ENCODE assay signal across 8 mouse cellular contexts in genomic region chrX:99522830-99523229, GRCm38 (mm10). TPM values are rescaled to one million over a fixed set of nuclear protein-coding genes. Genes with fewer than 3 reads are reported as not detected.
DNase-seq lines count a peak whose midpoint lies in the region; ATAC-seq and TF ChIP-seq lines count a peak whose summit lies in the region.

No protein-coding gene starts in this region.

- no peaks in the 10 kb centered on the region for H3K27me3 ChIP-seq in lung, embryonic 14.5 days (ENCODE audit: insufficient read depth, low read length)

- no peaks in the 10 kb centered on the region for H3K4me1 ChIP-seq in lung, embryonic 14.5 days (ENCODE audit: insufficient read depth)
- peaks cover 2% of the 10 kb centered on the region; the same call in 1 of the 2 replicates for H3K4me1 ChIP-seq in olfactory bulb, adult 2 months (ENCODE audit: control insufficient read depth, insufficient read depth, low read length)

- WGBS in lung, embryonic 14.5 days, result 17% methylated on average over 5 of the region's 5 CpGs
- WGBS in olfactory bulb, adult 2 months, result 29% methylated on average over 5 of the region's 5 CpGs

- H3K4me2 ChIP-seq in lung, embryonic 14.5 days, result no peak overlapping the region

- DNase-seq in 416B (ENCODE audit: low read depth), result peak; percentile 64
- DNase-seq in adrenal gland, adult (ENCODE audit: inconsistent age in 2 of 2, low spot score in 1 of 2), result peak; percentile 78 to 87
- peak; percentile 83 for DNase-seq in embryo, embryonic 11 days
- DNase-seq in kidney, postnatal 14 days, result peak; percentile 68
- peak; percentile 86 for DNase-seq in lung, embryonic 14.5 days
- DNase-seq in thymus, postnatal 0 days (ENCODE audit: low spot score), result peak; percentile 44

- no peak overlapping the region for H3K4me3 ChIP-seq in lung, embryonic 14.5 days (ENCODE audit: low read depth, low read length)
- H3K4me3 ChIP-seq in olfactory bulb, adult 2 months (ENCODE audit: insufficient read depth, low read depth, low read length), result no peak overlapping the region

- peak; percentile 81 for ATAC-seq in granulocyte monocyte progenitor cell, adult 5-6 weeks (replicated peaks; ENCODE audit: poor library complexity, severe bottlenecking)
- ATAC-seq in lung, embryonic 14.5 days (ENCODE audit: insufficient read depth), result peak; percentile 51; the same call in 1 of the 2 replicates

- no peak overlapping the region for H3K27ac ChIP-seq in lung, embryonic 14.5 days (ENCODE audit: low read depth)
- no peak overlapping the region for H3K27ac ChIP-seq in olfactory bulb, adult 2 months (ENCODE audit: insufficient read depth, low read depth, low read length)

- H3K9ac ChIP-seq in lung, embryonic 14.5 days, result no peak overlapping the region

- TF ChIP-seq POLR2A in olfactory bulb, adult 2 months (IDR thresholded peaks at IDR 0.05; ENCODE audit: insufficient read depth, low read depth, low read length), result no peak

- H3K36me3 ChIP-seq in lung, embryonic 14.5 days (ENCODE audit: insufficient read depth), result no peaks in the 10 kb centered on the region

- no peaks in the 10 kb centered on the region for H3K9me3 ChIP-seq in lung, embryonic 14.5 days (ENCODE audit: low read depth, low read length)

- peak; percentile 86 for TF ChIP-seq CTCF in lung, embryonic 14.5 days (IDR thresholded peaks at IDR 0.05; ENCODE audit: low read depth)
- TF ChIP-seq CTCF in olfactory bulb, adult 2 months (IDR thresholded peaks at IDR 0.05; ENCODE audit: insufficient read depth, low read depth, low read length), result peak; percentile 58

RNA-seq across cellular contexts. Expression of gene Pja1, which starts 51.8 kb away (rescaled TPM):
- total RNA-seq in granulocyte monocyte progenitor cell, adult 5-6 weeks (2014; fragmentation: Nextera tagmentation), result 20.8 and 23.3 TPM in 2 replicates
- total RNA-seq in granulocyte monocyte progenitor cell, adult 5-6 weeks (2017), result 29.5 and 37.8 TPM in 2 replicates
- polyA plus RNA-seq in lung, embryonic 14.5 days (2014; fragmentation: Nextera tagmentation; extraction: Ambion mirVana), result 160 and 162 TPM in 2 replicates
- not detected in 2 replicates for polyA plus RNA-seq in olfactory bulb, adult 2 months (2012; ENCODE audit: insufficient read depth, insufficient read length, low replicate concordance, missing spikeins)
- 39.0 and 46.3 TPM in 2 replicates for polyA plus RNA-seq in thymus, postnatal 0 days (2015; fragmentation: Nextera tagmentation; extraction: Ambion mirVana)
